Mouse (Mus musculus) liver, adult 2 months (tissue): ENCODE data around the gene Pde3b.

Experiments used
- CTCF ChIP-seq: fragments of 200-500 bp; IDR thresholded peaks from 2 replicates; pipeline ENCODE4 v1.5.1; 2011; ENCODE audit warnings: low read depth, low read length, control low read depth
- POLR2A ChIP-seq: fragments of 200-500 bp; IDR thresholded peaks from 2 replicates; pipeline ENCODE4 v1.6.1; 2011; ENCODE audit warnings: low read length, control low read depth; ENCODE audit not compliant: insufficient read depth; ENCODE audit errors: extremely low read depth

DNA sequence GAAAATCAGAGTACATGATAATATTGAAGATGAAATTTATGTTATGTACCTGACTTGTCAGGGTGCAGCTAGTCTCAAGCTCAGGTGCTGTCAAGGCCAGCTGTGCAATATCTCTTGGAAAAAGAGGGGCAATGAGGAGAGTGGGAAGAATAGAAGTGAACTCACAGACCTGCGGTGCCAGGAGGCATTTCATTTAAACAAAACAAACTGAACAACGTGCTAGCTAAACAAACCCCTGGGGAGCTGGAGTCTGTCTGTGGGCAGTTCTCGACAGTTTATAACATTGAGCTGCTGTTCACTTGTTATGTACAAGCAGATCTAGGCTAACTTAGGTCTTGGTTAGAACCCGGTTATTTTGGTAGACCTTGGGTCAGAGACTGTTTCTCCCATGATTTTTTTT lies 5.8 kb downstream of the Pde3b start:
- TF ChIP-seq CTCF (no peak), POLR2A (no peak)
